Mouse (Mus musculus): ENCODE measurements around the gene Arf6. TPM values are rescaled to one million over a fixed set of nuclear protein-coding genes. Genes with fewer than 3 reads are reported as not detected.

Gene Arf6
- polyA plus RNA-seq (2017; shearing (Covaris generic)), result 100 to 1,000 TPM; 364 to 379 TPM

GRCm38 (mm10) chr12:69371854-69372671 lies at the start of gene Arf6, which contains the start of gene Gm9887:
Gene Arf6, plus strand, starts transcription at chr12:69372150.
Gene Gm9887, minus strand, starts transcription at chr12:69372458.

GRCm38 (mm10) chr12:69356546-69357299 lies 15.2 kb upstream of the Arf6 start, which contains the start of gene Nemf:
Gene Nemf, minus strand, starts transcription at chr12:69357165.

Other genes starting within 250 kb of the Arf6 start
- 1,000 to 10,000 TPM; 1,529 to 1,690 TPM for gene Rps29, start 213.0 kb upstream of the Arf6 start, polyA plus RNA-seq (2017; shearing (Covaris generic))
- gene Lrr1, start 203.3 kb upstream of the Arf6 start, polyA plus RNA-seq (2017; shearing (Covaris generic)), result under 1 TPM; 0.59 to 0.82 TPM
- gene Rpl36al, start 188.1 kb upstream of the Arf6 start, polyA plus RNA-seq (2017; shearing (Covaris generic)), result 100 to 1,000 TPM; 368 to 420 TPM
- gene Mgat2, start 188.0 kb upstream of the Arf6 start, polyA plus RNA-seq (2017; shearing (Covaris generic)), result 10 to 100 TPM; 72.3 to 94.3 TPM
- 10 to 100 TPM; 11.0 to 17.6 TPM for gene Gm49383, start 175.0 kb upstream of the Arf6 start, polyA plus RNA-seq (2017; shearing (Covaris generic))
- gene Dnaaf2, start 173.7 kb upstream of the Arf6 start, polyA plus RNA-seq (2017; shearing (Covaris generic)), result 10 to 100 TPM in 1 of 2 experiments, 1 to 10 TPM in 1; 8.4 to 12.4 TPM
- gene Gm49384, start 167.9 kb upstream of the Arf6 start, polyA plus RNA-seq (2017; shearing (Covaris generic)), result 10 to 100 TPM; 11.7 to 21.1 TPM
- gene Pole2, start 144.0 kb upstream of the Arf6 start, polyA plus RNA-seq (2017; shearing (Covaris generic)), result 10 to 100 TPM in 1 of 2 experiments, 1 to 10 TPM in 1; 7.2 to 14.1 TPM
- 10 to 100 TPM; 23.9 to 36.3 TPM for gene Klhdc1, start 131.0 kb upstream of the Arf6 start, polyA plus RNA-seq (2017; shearing (Covaris generic))
- 10 to 100 TPM; 55.9 to 82.2 TPM for gene Klhdc2, start 75.5 kb upstream of the Arf6 start, polyA plus RNA-seq (2017; shearing (Covaris generic))
- gene Nemf, start 15.0 kb upstream of the Arf6 start, polyA plus RNA-seq (2017; shearing (Covaris generic)), result 100 to 1,000 TPM; 115 to 126 TPM
- 1 to 10 TPM; 5.8 to 6.5 TPM for gene Gm9887, start 308 bp downstream of the Arf6 start, polyA plus RNA-seq (2017; shearing (Covaris generic))
- 1 to 10 TPM; 3.9 to 4.3 TPM for gene Vcpkmt, start 210.9 kb downstream of the Arf6 start, polyA plus RNA-seq (2017; shearing (Covaris generic))

All from inflammation-experienced regulatory T-cells (primary cell).